Mouse (Mus musculus) cortical plate, adult 2 months (tissue): Measurements from ENCODE around the gene Washc4.

Experiments used
- CTCF ChIP-seq: fragments of 200-500 bp; IDR thresholded peaks from 2 replicates; pipeline ENCODE4 v1.5.1; 2011; ENCODE audit warnings: mild to moderate bottlenecking, control low read depth, low read length; ENCODE audit not compliant: insufficient read depth; ENCODE audit errors: extremely low read depth
- POLR2A ChIP-seq: fragments of 200-500 bp; IDR thresholded peaks from 2 replicates; pipeline ENCODE4 v1.6.1; 2011; ENCODE audit warnings: mild to moderate bottlenecking, low read length, control low read depth; ENCODE audit not compliant: insufficient read depth; ENCODE audit errors: extremely low read depth

GRCm38 (mm10) chr10:83544103-83544479 lies 539 bp downstream of the Washc4 start:
- TF ChIP-seq CTCF (no peak), POLR2A (no peak)
